Mouse (Mus musculus) forebrain, embryonic 14.5 days (tissue): ENCODE measurements around the gene Erlec1. TPM values are rescaled to one million over a fixed set of nuclear protein-coding genes. Genes with fewer than 3 reads are reported as not detected.
A peak's percentile ranks its signal among the peaks of the same experiment; 100 is the strongest.

Source experiments
- ATAC-seq: fragments of 200-750 bp; cut with Nextera tagmentation; 2 replicates; pipeline ENCODE4 v1.8.0; 2017; ENCODE audit warnings: mild to moderate bottlenecking, moderate library complexity
- DNase-seq: peaks from one replicate; pipeline ENCODE4 v3.0.0-alpha.2; 2015; ENCODE audit warnings: low spot score
- H3K27ac ChIP-seq: fragments of 300-500 bp; sonication (generic); 2 replicates; pipeline ENCODE4 v1.5.1; 2014; ENCODE audit warnings: low read depth, mild to moderate bottlenecking, control low read depth, low read length, moderate library complexity
- H3K27me3 ChIP-seq: fragments of 300-500 bp; sonication (generic); replicated peaks from 2 replicates; pipeline ENCODE4 v1.6.1; 2014; ENCODE audit warnings: low read length, control low read depth, mixed read lengths; ENCODE audit not compliant: control insufficient read depth, insufficient read depth
- H3K36me3 ChIP-seq: fragments of 300-500 bp; sonication (generic); 2 replicates; pipeline ENCODE4 v1.6.1; 2014; ENCODE audit warnings: low read length, control low read depth; ENCODE audit not compliant: control insufficient read depth, insufficient read depth
- H3K4me1 ChIP-seq: fragments of 300-500 bp; sonication (generic); 2 replicates; pipeline ENCODE4 v1.6.1; 2014; ENCODE audit warnings: antibody characterized with exemption, low read length, control low read depth; ENCODE audit not compliant: control insufficient read depth, insufficient read depth
- H3K4me2 ChIP-seq: fragments of 300-500 bp; sonication (generic); 2 replicates; pipeline ENCODE4 v1.6.1; 2014; ENCODE audit warnings: mild to moderate bottlenecking, control low read depth, low read length
- H3K4me3 ChIP-seq: fragments of 300-500 bp; sonication (generic); 2 replicates; pipeline ENCODE4 v1.5.1; 2014; ENCODE audit warnings: low read depth, low read length, control low read depth
- H3K9ac ChIP-seq: fragments of 300-500 bp; sonication (generic); 2 replicates; pipeline ENCODE4 v1.6.1; 2014; ENCODE audit warnings: mild to moderate bottlenecking, low read length, control low read depth, moderate library complexity
- H3K9me3 ChIP-seq: fragments of 300-500 bp; sonication (generic); replicated peaks from 2 replicates; pipeline ENCODE4 v1.6.1; 2016; ENCODE audit warnings: low read length, control low read depth, mixed read lengths; ENCODE audit not compliant: control insufficient read depth
- WGBS: fragments of 180-500 bp; shearing (Covaris S2); extraction: QIAGEN DNeasy Blood & Tissue Kit; methylation state at CpG from one replicate; pipeline ENCODE4 v1.1.7; 2014; 5-methylcytosine and 5-hydroxymethylcytosine counted together
- polyA plus RNA-seq: library from polyadenylated mRNA; unstranded; fragments of >200 nt; fragmentation: Nextera tagmentation; extraction: Ambion mirVana; gene quantifications from 2 replicates; pipeline ENCODE4 v1.2.1, GENCODE M21; 2014

Erlec1 gene
- polyA plus RNA-seq, 1 experiment from 2014 or later = 10.7 TPM

GRCm38 (mm10) chr11:30985237-30985636, 31.1 kb upstream of the Erlec1 start:
- no peak overlapping the region for H3K9ac ChIP-seq
- H3K36me3 ChIP-seq = no peaks in the 10 kb centered on the region
- 40% methylated on average over 2 of the region's 2 CpGs for WGBS
- H3K27ac ChIP-seq = no peak overlapping the region
- H3K27me3 ChIP-seq = no peaks in the 10 kb centered on the region
- H3K4me3 ChIP-seq = peak overlapping the region; percentile 57; the same call in 1 of the 2 replicates
- peak overlapping the region; percentile 67 for H3K4me2 ChIP-seq
- peaks cover 4% of the 10 kb centered on the region; the same call in 1 of the 2 replicates for H3K4me1 ChIP-seq
- no peak for DNase-seq
- H3K9me3 ChIP-seq = no peaks in the 10 kb centered on the region
- ATAC-seq = no peak

GRCm38 (mm10) chr11:30953469-30954154, 523 bp downstream of the Erlec1 start:
- peak overlapping the region; percentile 75 for H3K9ac ChIP-seq
- H3K4me1 ChIP-seq = peaks cover 6% of the 10 kb centered on the region
- peak overlapping the region; percentile 68 for H3K4me3 ChIP-seq
- peaks cover 25% of the 10 kb centered on the region for H3K36me3 ChIP-seq
- H3K27ac ChIP-seq = peak overlapping the region; percentile 78
- DNase-seq (peak; percentile 58), ATAC-seq (peak; percentile 92)
- WGBS = under 1% methylated on average over 20 of the region's 32 CpGs
- peaks cover 3% of the 10 kb centered on the region; the same call in 1 of the 2 replicates for H3K9me3 ChIP-seq
- no peaks in the 10 kb centered on the region for H3K27me3 ChIP-seq
- H3K4me2 ChIP-seq = peak overlapping the region; percentile 58

GRCm38 (mm10) chr11:30952829-30953228, 1.3 kb downstream of the Erlec1 start:
- DNase-seq (no peak), ATAC-seq (no peak)
- H3K4me2 ChIP-seq = peak overlapping the region; percentile 58
- H3K9ac ChIP-seq = peak overlapping the region; percentile 75; the same call in 1 of the 2 replicates
- H3K9me3 ChIP-seq = peaks cover 3% of the 10 kb centered on the region; the same call in 1 of the 2 replicates
- H3K27me3 ChIP-seq = no peaks in the 10 kb centered on the region
- peak overlapping the region; percentile 68 for H3K4me3 ChIP-seq
- no peak overlapping the region for H3K27ac ChIP-seq
- 73% methylated on average over 5 of the region's 5 CpGs for whole genome bisulfite sequencing
- peaks cover 30% of the 10 kb centered on the region for H3K36me3 ChIP-seq
- peaks cover 6% of the 10 kb centered on the region for H3K4me1 ChIP-seq

GRCm38 (mm10) chr11:30943522-30943921, 10.6 kb downstream of the Erlec1 start:
- ATAC-seq (no peak), DNase-seq (no peak)
- Histone ChIP-seq H3K9ac (no peak overlapping the region), H3K36me3 (peaks cover 66% of the 10 kb centered on the region), H3K27ac (no peak overlapping the region), H3K4me2 (no peak overlapping the region), H3K27me3 (no peaks in the 10 kb centered on the region), H3K4me3 (no peak overlapping the region), H3K9me3 (no peaks in the 10 kb centered on the region), H3K4me1 (no peaks in the 10 kb centered on the region)
- 95% methylated on average over 2 of the region's 2 CpGs for WGBS

- no peak overlapping the region for H3K4me2 ChIP-seq
- H3K4me3 ChIP-seq = no peak overlapping the region
- H3K36me3 ChIP-seq = peaks cover 38% of the 10 kb centered on the region
- H3K27ac ChIP-seq = no peak overlapping the region
- DNase-seq = no peak
- no peak overlapping the region for H3K9ac ChIP-seq
- 100% methylated on average over 1 of the region's 1 CpGs for WGBS
- H3K4me1 ChIP-seq = no peaks in the 10 kb centered on the region
- no peak for ATAC-seq
- H3K27me3 ChIP-seq = no peaks in the 10 kb centered on the region
- H3K9me3 ChIP-seq = no peaks in the 10 kb centered on the region
Observed at GRCm38 (mm10) chr11:30928498-30928897, 25.6 kb downstream of the Erlec1 start.

- H3K36me3 ChIP-seq = peaks cover 38% of the 10 kb centered on the region
- H3K4me1 ChIP-seq = no peaks in the 10 kb centered on the region
- H3K4me3 ChIP-seq = no peak overlapping the region
- no peak overlapping the region for H3K27ac ChIP-seq
- no peak overlapping the region for H3K4me2 ChIP-seq
- DNase-seq (no peak), ATAC-seq (no peak)
- H3K9ac ChIP-seq = no peak overlapping the region
- no peaks in the 10 kb centered on the region for H3K9me3 ChIP-seq
- H3K27me3 ChIP-seq = no peaks in the 10 kb centered on the region
Observed at GRCm38 (mm10) chr11:30928079-30928478, 26.1 kb downstream of the Erlec1 start.

- ATAC-seq (no peak), DNase-seq (no peak)
- no peak overlapping the region for H3K4me2 ChIP-seq
- H3K36me3 ChIP-seq = peaks cover 16% of the 10 kb centered on the region
- H3K27ac ChIP-seq = no peak overlapping the region
- WGBS = 88% methylated on average over 3 of the region's 3 CpGs
- no peaks in the 10 kb centered on the region for H3K27me3 ChIP-seq
- H3K4me3 ChIP-seq = no peak overlapping the region
- H3K9ac ChIP-seq = no peak overlapping the region
- H3K4me1 ChIP-seq = no peaks in the 10 kb centered on the region
- H3K9me3 ChIP-seq = no peaks in the 10 kb centered on the region
Observed at GRCm38 (mm10) chr11:30923283-30923682, 30.9 kb downstream of the Erlec1 start.

- H3K9ac ChIP-seq = no peak overlapping the region
- no peak overlapping the region for H3K27ac ChIP-seq
- ATAC-seq = no peak
- 0 out of 2 replicates have a peak, but pooled peaks cover 3% of the 10 kb centered on the region for H3K36me3 ChIP-seq
- H3K27me3 ChIP-seq = no peaks in the 10 kb centered on the region
- no peak for DNase-seq
- 59% methylated on average over 1 of the region's 1 CpGs for WGBS
- H3K4me3 ChIP-seq = no peak overlapping the region
- no peaks in the 10 kb centered on the region for H3K9me3 ChIP-seq
- no peaks in the 10 kb centered on the region for H3K4me1 ChIP-seq
- H3K4me2 ChIP-seq = no peak overlapping the region
Observed at GRCm38 (mm10) chr11:30920641-30921040, 33.5 kb downstream of the Erlec1 start.

GRCm38 (mm10) chr11:30912311-30912710, 41.8 kb downstream of the Erlec1 start:
- DNase-seq (no peak), ATAC-seq (no peak)
- no peak overlapping the region for H3K4me2 ChIP-seq
- no peak overlapping the region for H3K9ac ChIP-seq
- 94% methylated on average over 3 of the region's 3 CpGs for WGBS
- no peak overlapping the region for H3K27ac ChIP-seq
- no peaks in the 10 kb centered on the region for H3K27me3 ChIP-seq
- H3K36me3 ChIP-seq = no peaks in the 10 kb centered on the region
- no peak overlapping the region for H3K4me3 ChIP-seq
- H3K9me3 ChIP-seq = no peaks in the 10 kb centered on the region
- no peaks in the 10 kb centered on the region for H3K4me1 ChIP-seq
